Mouse (Mus musculus): ENCODE data around the gene Atp5l. TPM values are rescaled to one million over a fixed set of nuclear protein-coding genes. Genes with fewer than 3 reads are reported as not detected.

The Atp5l gene
- polyA plus RNA-seq, 1 experiment = 839 TPM

Other genes starting within 250 kb of the Atp5l start
- not detected in 2 replicates for gene Treh, start 247.5 kb downstream of the Atp5l start, polyA plus RNA-seq (2012; rRNA removed)
- gene Phldb1, start 185.5 kb downstream of the Atp5l start, polyA plus RNA-seq (2012; rRNA removed) = 75.3 and 87.2 TPM in 2 replicates
- 64.2 and 77.2 TPM in 2 replicates for gene Arcn1, start 152.9 kb downstream of the Atp5l start, polyA plus RNA-seq (2012; rRNA removed)
- gene Ift46, start 152.8 kb downstream of the Atp5l start, polyA plus RNA-seq (2012; rRNA removed) = 82.5 and 94.1 TPM in 2 replicates
- gene Tmem25, start 121.4 kb downstream of the Atp5l start, polyA plus RNA-seq (2012; rRNA removed) = 6.9 and 8.3 TPM in 2 replicates
- gene Ttc36, start 117.7 kb downstream of the Atp5l start, polyA plus RNA-seq (2012; rRNA removed) = 3.5 and 4.1 TPM in 2 replicates
- 11.7 and 16.2 TPM in 2 replicates for gene Kmt2a, start 39.4 kb downstream of the Atp5l start, polyA plus RNA-seq (2012; rRNA removed)
- 23.2 and 29.1 TPM in 2 replicates for gene Ube4a, start 44.9 kb upstream of the Atp5l start, polyA plus RNA-seq (2012; rRNA removed)
- 1.5 and 1.8 TPM in 2 replicates for gene Cd3g, start 59.7 kb upstream of the Atp5l start, polyA plus RNA-seq (2012; rRNA removed)
- gene Cd3d, start 61.0 kb upstream of the Atp5l start, polyA plus RNA-seq (2012; rRNA removed) = 0.55 and 0.68 TPM in 2 replicates
- 0.94 and 0.98 TPM in 2 replicates for gene Cd3e, start 88.9 kb upstream of the Atp5l start, polyA plus RNA-seq (2012; rRNA removed)
- 53.5 and 62.3 TPM in 2 replicates for gene Mpzl2, start 119.1 kb upstream of the Atp5l start, polyA plus RNA-seq (2012; rRNA removed)
- gene Mpzl3, start 134.4 kb upstream of the Atp5l start, polyA plus RNA-seq (2012; rRNA removed) = 11.0 and 11.4 TPM in 2 replicates
- gene Jaml, start 158.4 kb upstream of the Atp5l start, polyA plus RNA-seq (2012; rRNA removed) = 1.4 and 1.5 TPM in 2 replicates
- 0.33 and 0.44 TPM in 2 replicates for gene Scn2b, start 197.0 kb upstream of the Atp5l start, polyA plus RNA-seq (2012; rRNA removed)
- gene Scn4b, start 217.7 kb upstream of the Atp5l start, polyA plus RNA-seq (2012; rRNA removed) = 0.98 and 1.3 TPM in 2 replicates

All from urinary bladder, adult 2 months (tissue).